ENCODE assay signal across 8 mouse cellular contexts in the genomic region with DNA sequence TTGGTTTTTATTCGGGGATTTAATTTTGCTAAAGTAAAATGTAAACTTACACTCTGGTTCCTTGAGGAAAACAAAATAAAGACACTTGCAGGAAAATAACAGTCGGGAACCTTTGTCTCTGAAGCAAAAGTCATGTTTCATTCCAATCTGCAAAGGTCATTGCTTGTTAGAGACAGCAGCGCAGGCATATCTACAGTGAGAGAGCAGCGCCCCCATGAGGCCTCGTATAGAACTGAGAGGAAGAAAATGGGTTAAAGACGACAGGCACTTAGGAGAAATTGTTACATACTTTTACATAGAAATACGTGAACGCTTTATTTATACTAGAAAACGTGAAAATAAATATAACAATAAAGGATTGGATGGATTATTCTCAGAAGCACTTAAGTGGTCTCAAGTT.
DNase-seq lines count a peak whose midpoint lies in the region; ATAC-seq and TF ChIP-seq lines count a peak whose summit lies in the region.

No protein-coding gene starts in this region.

- no peaks in the 10 kb centered on the region for H3K36me3 ChIP-seq in heart, adult 2 months (ENCODE audit: control insufficient read depth, insufficient read depth, low read length)
- no peaks in the 10 kb centered on the region for H3K36me3 ChIP-seq in embryonic facial prominence, embryonic 10.5 days (replicated peaks)
- no peaks in the 10 kb centered on the region for H3K36me3 ChIP-seq in neural tube, embryonic 14.5 days (ENCODE audit: control insufficient read depth, insufficient read depth, low read length)

- no peak for TF ChIP-seq POLR2A in heart, adult 2 months (IDR thresholded peaks at IDR 0.05; ENCODE audit: insufficient read depth, low read depth, low read length)

- no peak overlapping the region for H3K4me3 ChIP-seq in heart, adult 2 months
- no peak overlapping the region for H3K4me3 ChIP-seq in embryonic facial prominence, embryonic 10.5 days
- H3K4me3 ChIP-seq in neural tube, embryonic 14.5 days (ENCODE audit: low read depth, low read length) = no peak overlapping the region

- H3K27me3 ChIP-seq in heart, adult 2 months (ENCODE audit: control insufficient read depth, insufficient read depth, low read length) = no peaks in the 10 kb centered on the region
- no peaks in the 10 kb centered on the region for H3K27me3 ChIP-seq in embryonic facial prominence, embryonic 10.5 days (replicated peaks; ENCODE audit: low read depth, poor library complexity, severe bottlenecking)
- no peaks in the 10 kb centered on the region for H3K27me3 ChIP-seq in neural tube, embryonic 14.5 days (ENCODE audit: control insufficient read depth, insufficient read depth, low read length)

- WGBS in heart, adult 2 months = 18% methylated on average over 9 of the region's 9 CpGs
- 23% methylated on average over 9 of the region's 9 CpGs for WGBS in embryonic facial prominence, embryonic 10.5 days
- WGBS in neural tube, embryonic 14.5 days = 25% methylated on average over 9 of the region's 9 CpGs

- no peak overlapping the region for H3K4me2 ChIP-seq in neural tube, embryonic 14.5 days (ENCODE audit: low read depth, low read length)

- TF ChIP-seq EP300 in heart, adult 2 months (IDR thresholded peaks at IDR 0.05; ENCODE audit: insufficient read depth, low read depth, low read length) = no peak

- no peaks in the 10 kb centered on the region for H3K4me1 ChIP-seq in heart, adult 2 months (ENCODE audit: control insufficient read depth, insufficient read depth, low read length)
- no peaks in the 10 kb centered on the region for H3K4me1 ChIP-seq in embryonic facial prominence, embryonic 10.5 days
- no peaks in the 10 kb centered on the region for H3K4me1 ChIP-seq in neural tube, embryonic 14.5 days (ENCODE audit: control insufficient read depth, insufficient read depth, low read length)

- ATAC-seq in neural tube, embryonic 14.5 days (ENCODE audit: low read depth) = peak; percentile 65; the same call in 1 of the 2 replicates

- H3K79me2 ChIP-seq in heart, adult 2 months (replicated peaks; ENCODE audit: control insufficient read depth, insufficient read depth, low read length) = no peaks in the 10 kb centered on the region

- peak; percentile 13 to 35 for DNase-seq in heart, adult 2 months
- DNase-seq in heart, adult 11 months = no peak
- DNase-seq in urinary bladder, postnatal 36 days (ENCODE audit: low spot score in 2 of 2) = peak; percentile 2 to 34
- no peak for DNase-seq in urinary bladder, adult 2 months (ENCODE audit: low spot score)
- DNase-seq in embryonic facial prominence, embryonic 10.5 days (ENCODE audit: low spot score) = peak; percentile 52
- peak; percentile 2 to 47 for DNase-seq in kidney, postnatal 36 days
- DNase-seq in natural killer cell, adult 2 months (ENCODE audit: low spot score in 2 of 2) = no peak

- peak; percentile 69 for TF ChIP-seq CTCF in heart, adult 2 months (IDR thresholded peaks at IDR 0.05)

- intact Hi-C loops in heart, adult 2 months (cut with DNase I) = loop anchor here (5.0 kb wide), 1 partner anchor 273 kb away; no protein-coding TSS in a partner anchor

- H3K9me3 ChIP-seq in embryonic facial prominence, embryonic 10.5 days = no peaks in the 10 kb centered on the region
- no peaks in the 10 kb centered on the region for H3K9me3 ChIP-seq in neural tube, embryonic 14.5 days (ENCODE audit: control insufficient read depth, low read length)

- no peak overlapping the region for H3K27ac ChIP-seq in heart, adult 2 months
- no peak overlapping the region for H3K27ac ChIP-seq in embryonic facial prominence, embryonic 10.5 days (replicated peaks)
- no peak overlapping the region for H3K27ac ChIP-seq in neural tube, embryonic 14.5 days (ENCODE audit: low read depth, low read length)

- H3K9ac ChIP-seq in heart, adult 2 months (ENCODE audit: low read depth, low read length) = no peak overlapping the region
- no peak overlapping the region for H3K9ac ChIP-seq in neural tube, embryonic 14.5 days (replicated peaks; ENCODE audit: low read depth, low read length)

Comparison
In these comparisons a context has a peak if more than half of its experiments do, and no peak if none do; other contexts are left out.
1. DNase-seq: peak in heart, adult 2 months (2 of 2), urinary bladder, postnatal 36 days (2 of 2), embryonic facial prominence, embryonic 10.5 days (single experiment) and kidney, postnatal 36 days (2 of 2); none in heart, adult 11 months (single experiment), urinary bladder, adult 2 months (single experiment) and natural killer cell, adult 2 months (0 of 2).